Mouse (Mus musculus) neural tube, embryonic 12.5 days (tissue): ENCODE data around the gene Rps6ka5. TPM values are rescaled to one million over a fixed set of nuclear protein-coding genes. Genes with fewer than 3 reads are reported as not detected.

Source experiments
- ATAC-seq: fragments of 200-750 bp; cut with Nextera tagmentation; 2 replicates; pipeline ENCODE4 v1.8.0; 2017; ENCODE audit warnings: low read depth, mild to moderate bottlenecking, moderate TSS enrichment, moderate library complexity; ENCODE audit not compliant: low FRiP score
- H3K27ac ChIP-seq: fragments of 300-500 bp; sonication (generic); 2 replicates; pipeline ENCODE4 v1.5.1; 2016
- H3K27me3 ChIP-seq: fragments of 300-500 bp; sonication (generic); replicated peaks from 2 replicates; pipeline ENCODE4 v1.6.1; 2016; ENCODE audit warnings: mild to moderate bottlenecking
- H3K36me3 ChIP-seq: fragments of 300-500 bp; sonication (generic); 2 replicates; pipeline ENCODE4 v1.6.1; 2016; ENCODE audit warnings: mild to moderate bottlenecking
- H3K4me1 ChIP-seq: fragments of 300-500 bp; sonication (generic); 2 replicates; pipeline ENCODE4 v1.6.1; 2016
- H3K4me2 ChIP-seq: fragments of 300-500 bp; sonication (generic); replicated peaks from 2 replicates; pipeline ENCODE4 v1.6.1; 2016; ENCODE audit warnings: mild to moderate bottlenecking
- H3K4me3 ChIP-seq: fragments of 300-500 bp; sonication (generic); 2 replicates; pipeline ENCODE4 v1.5.1; 2016
- H3K9ac ChIP-seq: fragments of 300-500 bp; sonication (generic); 2 replicates; pipeline ENCODE4 v1.6.1; 2016; ENCODE audit warnings: mild to moderate bottlenecking
- H3K9me3 ChIP-seq: fragments of 300-500 bp; sonication (generic); 2 replicates; pipeline ENCODE4 v1.6.1; 2016; ENCODE audit warnings: mild to moderate bottlenecking
- WGBS: fragments of 180-500 bp; shearing (Covaris S2); methylation state at CpG from one replicate; pipeline ENCODE4 v1.1.7; 2016; 5-methylcytosine and 5-hydroxymethylcytosine counted together
- polyA plus RNA-seq: library from polyadenylated mRNA; unstranded; fragments of >200 nt; fragmentation: Nextera tagmentation; extraction: Ambion mirVana; gene quantifications from 2 replicates; pipeline ENCODE4 v1.2.1, GENCODE M21; 2016

Gene Rps6ka5
- polyA plus RNA-seq, 1 experiment from 2014 or later: 5.4 TPM

DNA sequence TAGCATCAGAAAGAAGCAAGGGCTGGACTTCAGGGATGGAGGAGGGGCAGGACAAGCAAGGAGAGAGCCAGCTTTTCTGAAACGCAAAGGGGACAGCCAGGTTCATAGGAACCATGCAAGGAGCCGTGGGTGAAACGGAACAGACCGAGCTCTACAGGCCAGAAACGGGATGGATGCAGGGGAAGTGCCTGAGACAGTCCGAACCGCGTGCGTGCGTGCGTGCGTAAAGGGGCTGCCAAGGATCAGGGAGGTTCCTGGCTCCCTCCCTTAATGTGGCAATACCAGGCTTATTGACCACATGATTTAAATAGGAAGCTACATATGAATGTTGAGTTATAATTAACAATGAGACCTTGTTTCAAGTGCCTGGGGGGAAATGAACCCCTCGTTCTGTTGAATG, 227.3 kb downstream of the Rps6ka5 start:
- WGBS: 94% methylated on average over 13 of the region's 13 CpGs
- Histone ChIP-seq H3K9ac (no peak overlapping the region), H3K4me2 (no peak overlapping the region), H3K9me3 (no peaks in the 10 kb centered on the region), H3K27me3 (no peaks in the 10 kb centered on the region), H3K36me3 (peaks cover 45% of the 10 kb centered on the region), H3K27ac (no peak overlapping the region), H3K4me3 (no peak overlapping the region), H3K4me1 (no peaks in the 10 kb centered on the region)
- no peak for ATAC-seq

Other genes starting within 250 kb of the Rps6ka5 start
- 8.0 and 9.0 TPM in 2 replicates for gene Ttc7b, start 206.2 kb downstream of the Rps6ka5 start, polyA plus RNA-seq
- gene Dglucy, start 52.1 kb upstream of the Rps6ka5 start, polyA plus RNA-seq: 0.52 and 1.0 TPM in 2 replicates
- 0.69 and 0.79 TPM in 2 replicates for gene Gpr68, start 181.2 kb upstream of the Rps6ka5 start, polyA plus RNA-seq